ENCODE assay signal across 10 mouse cellular contexts in the genomic region with DNA sequence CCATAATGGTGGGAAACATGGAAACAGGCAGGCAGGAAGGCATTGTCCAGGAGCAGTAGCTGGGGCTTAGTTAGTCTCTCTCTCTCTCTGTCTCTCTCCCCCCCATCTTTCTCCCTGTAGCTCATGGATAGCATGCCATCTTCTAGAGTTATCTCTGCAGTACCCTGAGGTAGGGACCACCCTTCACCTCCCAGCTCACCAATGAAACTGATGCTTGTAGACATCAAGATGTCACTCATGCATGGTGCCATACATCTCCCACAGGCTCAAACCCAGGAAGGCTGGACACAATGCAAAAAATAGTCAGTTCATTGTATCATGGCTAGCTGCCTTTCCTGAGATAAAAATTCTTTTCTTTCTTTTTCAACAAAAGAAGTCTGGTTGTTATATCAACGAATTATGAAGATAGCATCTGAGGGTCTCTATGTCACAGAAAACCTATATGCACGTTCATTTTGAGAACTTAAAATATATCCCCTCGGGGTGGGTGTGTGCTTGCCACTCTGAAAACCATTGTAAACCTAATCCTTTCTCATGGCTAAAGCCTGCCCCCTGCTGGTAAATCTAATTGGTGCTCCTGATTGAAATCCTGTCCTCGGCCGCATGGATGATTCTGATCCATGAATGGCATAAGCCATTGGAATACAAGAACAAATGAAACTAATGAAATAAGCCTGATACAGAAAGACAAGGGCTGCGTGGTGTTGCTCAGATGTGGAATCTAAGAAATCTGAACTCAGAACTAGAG. TPM values are rescaled to one million over a fixed set of nuclear protein-coding genes. Genes with fewer than 3 reads are reported as not detected.
DNase-seq lines count a peak whose midpoint lies in the region; ATAC-seq lines count a peak whose summit lies in the region.
"Had no signal": no experiment of that assay in that cellular context is flagged by ENCODE, and none has a peak within 500 bp of the region (broad histone marks: within the 10 kb centered on the region; RNA-seq: fewer than 3 reads in every experiment).

No protein-coding gene starts in this region.

- 0 out of 2 replicates have a peak, but pooled peaks have one; percentile 36 for ATAC-seq in hindbrain, embryonic 13.5 days (ENCODE audit: low FRiP score)
- peak; percentile 55 for ATAC-seq in midbrain, embryonic 13.5 days

- no peaks in the 10 kb centered on the region for H3K9me3 ChIP-seq in forebrain, embryonic 10.5 days
- no peaks in the 10 kb centered on the region for H3K9me3 ChIP-seq in hindbrain, embryonic 13.5 days
- no peaks in the 10 kb centered on the region for H3K9me3 ChIP-seq in midbrain, embryonic 13.5 days
- H3K9me3 ChIP-seq: limb, embryonic 12.5 days had no signal

- intact Hi-C loops in heart, postnatal 25 days (cut with DNase I): loop anchor here (1.0 to 2.0 kb wide), 3 partner anchors 425 to 828 kb away; no protein-coding TSS in a partner anchor

- no peak overlapping the region for H3K4me2 ChIP-seq in hindbrain, embryonic 13.5 days
- no peak overlapping the region for H3K4me2 ChIP-seq in midbrain, embryonic 13.5 days (replicated peaks)
- H3K4me2 ChIP-seq: limb, embryonic 12.5 days had no signal

- H3K4me3 ChIP-seq in forebrain, embryonic 10.5 days: no peak overlapping the region
- no peak overlapping the region for H3K4me3 ChIP-seq in hindbrain, embryonic 13.5 days
- no peak overlapping the region for H3K4me3 ChIP-seq in midbrain, embryonic 13.5 days (replicated peaks)
- H3K4me3 ChIP-seq: limb, embryonic 12.5 days had no signal

- H3K4me1 ChIP-seq in forebrain, embryonic 10.5 days: 0 out of 2 replicates have a peak, but pooled peaks cover 3% of the 10 kb centered on the region
- H3K4me1 ChIP-seq in hindbrain, embryonic 13.5 days (replicated peaks): no peaks in the 10 kb centered on the region
- no peaks in the 10 kb centered on the region for H3K4me1 ChIP-seq in midbrain, embryonic 13.5 days (replicated peaks)
- H3K4me1 ChIP-seq: limb, embryonic 12.5 days had no signal

- WGBS in forebrain, embryonic 10.5 days: 17% methylated on average over 6 of the region's 6 CpGs
- WGBS in hindbrain, embryonic 13.5 days: 17% methylated on average over 6 of the region's 6 CpGs
- 11% methylated on average over 6 of the region's 6 CpGs for WGBS in midbrain, embryonic 13.5 days

- no peak overlapping the region for H3K9ac ChIP-seq in hindbrain, embryonic 13.5 days
- H3K9ac ChIP-seq in midbrain, embryonic 13.5 days (replicated peaks): no peak overlapping the region
- H3K9ac ChIP-seq: limb, embryonic 12.5 days had no signal

- peak; percentile 2 to 24 for DNase-seq in heart, adult 9 months (ENCODE audit: low spot score in 2 of 2)
- DNase-seq in heart, postnatal 25 days (ENCODE audit: low spot score): no peak
- peak; percentile 82 for DNase-seq in brain, adult 2 months (ENCODE audit: low read depth, low spot score)
- DNase-seq in forebrain, embryonic 10.5 days (ENCODE audit: extremely low spot score, low spot score): peak; percentile 68
- DNase-seq in left cerebral cortex, adult 9 months (ENCODE audit: low spot score in 2 of 2): peak; percentile 13 to 85
- DNase-seq in thymus, postnatal 4 days: peak; percentile 41

- no peaks in the 10 kb centered on the region for H3K27me3 ChIP-seq in forebrain, embryonic 10.5 days (ENCODE audit: poor library complexity, severe bottlenecking)
- H3K27me3 ChIP-seq in hindbrain, embryonic 13.5 days: no peaks in the 10 kb centered on the region
- H3K27me3 ChIP-seq in midbrain, embryonic 13.5 days: no peaks in the 10 kb centered on the region
- H3K27me3 ChIP-seq: limb, embryonic 12.5 days had no signal

- H3K27ac ChIP-seq in forebrain, embryonic 10.5 days: no peak overlapping the region
- no peak overlapping the region for H3K27ac ChIP-seq in hindbrain, embryonic 13.5 days
- H3K27ac ChIP-seq in midbrain, embryonic 13.5 days: no peak overlapping the region
- H3K27ac ChIP-seq: limb, embryonic 12.5 days had no signal

- no peaks in the 10 kb centered on the region for H3K36me3 ChIP-seq in forebrain, embryonic 10.5 days (replicated peaks)
- no peaks in the 10 kb centered on the region for H3K36me3 ChIP-seq in hindbrain, embryonic 13.5 days
- H3K36me3 ChIP-seq in midbrain, embryonic 13.5 days: no peaks in the 10 kb centered on the region
- H3K36me3 ChIP-seq: G1E; limb, embryonic 12.5 days had no signal

RNA-seq across cellular contexts. Expression of gene Unc13c, which starts 14.0 kb away (rescaled TPM):
- under 1 TPM; 0.22 to 0.23 TPM for total RNA-seq in heart, postnatal 25 days (2021)
- polyA plus RNA-seq in forebrain, embryonic 10.5 days (2016; fragmentation: Nextera tagmentation; extraction: Ambion mirVana): 0.05 and 0.07 TPM in 2 replicates
- 3.1 and 3.4 TPM in 2 replicates for polyA plus RNA-seq in hindbrain, embryonic 13.5 days (2015; fragmentation: Nextera tagmentation; extraction: Ambion mirVana)
- polyA plus RNA-seq in midbrain, embryonic 13.5 days (2015; fragmentation: Nextera tagmentation; extraction: Ambion mirVana): 1.4 and 1.6 TPM in 2 replicates
- polyA plus RNA-seq: G1E had no signal
